Mouse (Mus musculus) hindlimb bud, embryonic 11.5 days (tissue): ENCODE results near the gene Btd.

Source experiments
- DNase-seq: peaks from one replicate; pipeline ENCODE4 v3.0.0-alpha.2; 2012; ENCODE audit warnings: low read depth, low spot score; ENCODE audit errors: extremely low spot score

Btd gene

DNA sequence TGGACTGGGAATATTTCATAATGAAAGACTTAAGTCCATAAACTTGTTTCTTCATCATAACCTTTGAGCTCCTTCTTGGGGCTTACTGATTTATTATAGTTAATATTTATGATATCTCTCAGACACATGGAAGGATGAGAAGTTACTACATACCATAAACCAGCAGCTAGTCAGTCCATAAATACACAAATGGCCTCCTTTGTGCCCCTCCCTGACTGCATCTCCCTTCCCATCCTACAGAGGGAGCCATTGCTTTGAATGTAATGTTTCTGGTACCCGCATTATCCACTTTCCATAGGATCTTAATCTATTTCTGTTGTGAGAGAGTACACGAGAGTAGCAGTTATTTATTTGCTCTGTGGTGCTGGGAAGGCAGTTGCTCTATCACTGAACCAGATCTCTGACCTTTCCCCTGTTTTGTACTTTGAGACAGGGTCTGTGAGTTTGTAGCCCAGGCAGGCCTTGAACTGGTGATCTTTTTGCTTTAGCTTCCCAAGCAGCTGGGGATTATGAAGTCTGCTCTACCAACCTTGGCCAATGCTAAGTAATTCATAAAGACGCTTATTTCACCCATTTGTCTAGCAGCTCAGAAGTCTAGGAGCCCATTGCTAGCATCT, 4.2 kb downstream of the Btd start:
- no peak for DNase-seq

DNA sequence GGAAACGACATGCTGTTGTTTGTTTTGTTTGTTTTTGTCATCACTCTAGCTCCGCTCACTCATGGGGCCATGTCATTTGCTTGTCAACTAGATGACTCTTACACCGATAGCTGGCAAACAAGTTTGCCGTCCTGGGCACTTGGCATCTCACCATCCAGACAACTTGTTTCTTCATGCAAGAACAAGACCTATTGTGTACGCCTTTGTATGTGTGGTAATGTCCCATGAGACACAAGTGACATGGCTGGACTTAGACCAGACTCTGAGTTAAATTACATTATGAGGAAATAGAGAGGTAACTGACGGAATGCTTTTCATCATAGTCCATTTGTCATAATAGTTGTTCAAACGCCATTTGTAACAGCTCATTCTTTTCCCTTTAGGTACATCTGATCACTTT, 5.1 kb downstream of the Btd start:
- DNase-seq = no peak

DNA sequence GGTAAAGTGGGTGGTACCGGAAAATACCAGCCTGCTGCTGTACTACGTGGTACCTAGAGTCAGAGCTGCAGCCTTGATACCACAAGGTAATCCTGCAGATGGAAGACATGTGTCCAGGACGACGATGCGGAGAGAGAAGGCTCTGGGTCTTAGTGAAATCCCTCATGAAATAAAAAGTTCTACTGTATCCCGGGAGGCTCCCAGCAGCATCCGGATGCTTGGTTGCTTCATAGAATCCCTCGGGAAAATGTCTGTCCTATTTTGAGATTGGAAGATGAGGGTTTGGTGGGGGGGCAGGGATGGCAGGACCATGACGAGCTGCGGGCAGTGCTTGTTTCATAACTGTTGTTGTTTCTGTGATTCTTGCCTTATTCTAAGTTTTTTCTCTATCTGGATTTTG, 7.2 kb downstream of the Btd start:
- no peak for DNase-seq

DNA sequence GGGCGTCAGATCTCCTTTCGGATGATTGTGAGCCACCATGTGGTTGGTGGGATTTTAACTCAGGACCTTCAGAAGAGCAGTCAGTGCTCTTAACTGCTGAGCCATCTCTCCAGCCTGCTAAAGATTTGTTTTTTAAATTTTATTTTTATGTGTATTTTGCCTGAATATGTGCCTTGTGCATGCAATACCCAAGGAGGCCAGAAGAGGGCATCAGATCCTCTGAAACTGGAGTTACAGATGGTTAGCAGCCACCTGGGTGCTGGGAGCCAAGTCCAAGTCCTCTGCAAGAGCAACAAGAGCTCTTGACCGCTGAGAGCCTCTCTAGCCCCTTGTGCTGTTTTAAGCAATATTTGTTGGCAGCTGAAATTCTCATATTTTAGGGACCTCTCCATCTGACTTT, 9.5 kb downstream of the Btd start:
- no peak for DNase-seq

DNA sequence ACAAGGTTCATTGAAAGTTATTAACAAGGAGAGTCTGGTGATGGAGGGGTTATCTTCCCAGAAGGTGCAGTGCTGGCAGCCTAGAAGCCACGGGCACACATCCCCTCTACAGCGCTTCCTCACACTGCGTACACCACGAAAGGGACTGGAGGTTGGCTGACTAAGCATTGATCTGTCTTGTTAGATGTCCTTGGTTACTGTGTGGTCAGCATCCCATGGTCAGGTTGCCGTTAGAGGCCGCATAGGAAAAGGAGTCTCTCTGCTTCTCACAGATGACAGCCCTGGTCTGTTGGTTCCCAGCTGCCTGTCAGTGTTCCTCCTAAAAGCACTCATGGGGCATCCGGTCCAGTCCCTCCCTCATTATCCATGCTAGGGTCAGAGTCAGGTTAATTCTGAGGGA, 10.4 kb downstream of the Btd start:
- DNase-seq = no peak

DNA sequence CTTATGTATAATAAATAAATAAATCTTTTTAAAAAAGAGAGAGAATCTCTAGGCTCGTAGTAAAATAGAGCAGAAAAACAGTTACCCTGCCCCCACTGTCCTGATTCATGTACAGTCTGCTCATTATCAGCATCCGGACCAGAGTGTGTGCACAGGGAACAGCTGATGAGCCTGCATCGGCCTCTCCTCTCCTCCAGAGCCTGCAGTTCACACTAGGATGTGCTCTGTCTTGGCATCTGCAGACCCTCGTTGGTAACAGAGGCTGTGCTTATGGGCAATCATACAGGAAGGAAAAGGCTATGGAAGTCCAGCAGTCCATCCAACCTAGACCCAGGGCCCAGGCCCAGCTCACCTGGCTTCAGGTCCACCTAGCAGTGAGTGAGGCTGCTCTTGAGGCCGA, 11.3 kb downstream of the Btd start:
- no peak for DNase-seq

DNA sequence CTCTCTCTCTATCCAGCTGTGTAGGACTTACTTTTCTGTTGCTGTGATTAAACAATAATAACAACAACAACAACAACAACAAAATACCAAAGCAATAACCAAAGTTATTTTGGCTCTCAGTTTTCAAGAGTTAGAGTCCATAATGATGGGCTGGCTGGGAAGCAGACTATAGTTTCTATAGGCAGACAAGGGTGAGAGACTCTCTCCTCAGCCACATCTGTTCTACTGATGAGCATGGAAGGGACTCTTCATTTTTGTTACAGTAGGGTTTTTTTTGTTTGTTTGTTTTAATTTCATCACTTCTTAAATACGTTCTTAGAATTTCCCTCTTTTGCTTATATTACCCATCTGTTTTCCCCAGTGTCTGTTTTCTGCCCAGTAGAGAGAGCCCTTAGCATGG, 11.8 kb downstream of the Btd start:
- DNase-seq = no peak

DNA sequence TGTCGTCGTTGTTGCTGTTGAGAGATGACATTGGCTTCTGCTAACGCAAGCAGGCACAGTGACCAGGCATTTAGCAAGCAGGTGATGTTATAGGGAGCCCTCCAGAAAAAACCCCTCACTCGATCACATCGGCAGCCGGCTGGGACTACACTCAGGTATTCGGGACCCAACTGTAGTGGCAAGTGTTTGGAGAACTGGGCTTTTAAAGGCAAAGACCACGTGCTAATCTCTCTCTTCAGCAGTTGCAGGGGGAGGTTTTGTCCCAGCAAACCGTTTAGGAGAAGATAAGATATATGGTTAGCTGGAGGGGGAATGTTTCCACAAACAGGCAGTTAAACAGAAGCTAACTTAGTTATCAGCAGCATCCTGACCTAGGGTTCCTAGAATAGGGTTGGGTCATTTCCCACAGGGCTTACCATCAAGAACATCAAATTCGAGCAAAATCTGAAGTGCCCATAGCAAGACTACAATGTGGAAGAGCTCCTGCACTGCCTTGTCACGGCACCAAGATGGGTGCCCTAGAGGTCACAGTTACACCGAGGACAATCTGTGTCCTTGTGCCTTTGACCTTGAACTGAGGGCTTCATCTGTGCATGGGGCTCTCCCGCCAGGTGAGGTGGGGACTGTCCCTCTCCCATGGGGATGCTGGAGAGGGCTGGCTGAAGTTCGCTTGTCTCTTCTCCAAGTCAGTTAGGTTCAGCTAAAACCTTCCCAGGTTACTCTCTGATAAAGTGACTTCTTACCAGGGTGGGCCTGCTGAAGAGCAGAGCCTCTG, 12.5 kb downstream of the Btd start:
- no peak for DNase-seq

DNA sequence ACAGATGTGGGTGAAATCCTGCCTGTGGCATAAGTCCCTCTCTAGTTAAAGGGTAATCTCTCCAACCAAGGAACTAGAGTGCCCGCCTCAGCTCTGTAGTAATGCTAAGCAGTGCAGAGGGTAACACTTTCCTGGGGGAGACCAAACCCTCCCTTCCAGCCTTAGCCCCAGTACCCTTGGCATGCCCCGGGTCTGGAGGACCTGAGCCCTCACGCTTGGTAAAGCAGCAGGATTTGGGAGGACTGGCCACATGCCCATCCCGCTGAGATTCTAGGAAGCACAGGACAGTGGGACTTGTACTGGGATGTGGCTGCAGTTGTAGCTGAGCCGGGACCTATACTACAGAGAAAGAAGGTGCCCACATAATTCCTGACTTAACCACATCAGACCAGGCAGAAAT, 14.0 kb downstream of the Btd start:
- DNase-seq = no peak

DNA sequence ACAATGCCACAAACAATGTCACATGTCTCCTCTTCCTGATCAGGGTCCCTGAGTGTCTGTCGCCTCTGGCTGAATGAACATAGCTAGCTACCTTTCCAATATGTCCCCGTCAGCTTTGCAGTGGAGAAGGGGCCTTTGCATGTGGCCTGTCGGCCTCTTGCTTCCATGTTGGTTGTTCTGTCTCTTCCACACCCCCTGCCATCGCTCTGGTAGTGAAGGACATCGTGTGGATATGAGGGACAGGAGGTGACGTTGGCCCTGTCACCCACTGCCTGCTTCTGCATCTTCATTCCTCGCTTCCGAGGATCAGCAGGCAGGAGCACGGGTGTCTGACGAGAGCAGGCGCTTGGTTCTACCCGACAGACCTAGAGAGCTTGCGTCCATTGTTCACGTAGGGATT, 14.6 kb downstream of the Btd start:
- no peak for DNase-seq

DNA sequence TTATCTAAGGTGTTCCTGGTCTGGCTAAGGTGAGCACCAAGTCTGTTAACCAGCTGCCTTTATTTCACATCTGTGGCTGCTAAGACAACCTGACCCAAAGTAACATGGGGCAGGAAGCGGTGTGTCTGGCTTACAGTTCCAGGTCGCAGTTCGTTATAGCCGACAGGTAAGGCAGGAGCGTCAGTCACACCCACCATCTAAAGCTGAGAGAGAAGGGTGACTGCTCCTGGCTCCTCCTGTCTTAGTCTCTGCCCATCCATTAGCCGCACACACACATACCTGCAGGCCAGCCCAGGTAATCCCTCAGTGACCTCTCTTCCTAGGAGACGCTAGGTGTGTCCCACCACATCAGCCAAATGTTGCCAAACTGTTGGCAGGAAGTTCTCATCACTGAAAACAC, 15.6 kb downstream of the Btd start:
- no peak for DNase-seq

DNA sequence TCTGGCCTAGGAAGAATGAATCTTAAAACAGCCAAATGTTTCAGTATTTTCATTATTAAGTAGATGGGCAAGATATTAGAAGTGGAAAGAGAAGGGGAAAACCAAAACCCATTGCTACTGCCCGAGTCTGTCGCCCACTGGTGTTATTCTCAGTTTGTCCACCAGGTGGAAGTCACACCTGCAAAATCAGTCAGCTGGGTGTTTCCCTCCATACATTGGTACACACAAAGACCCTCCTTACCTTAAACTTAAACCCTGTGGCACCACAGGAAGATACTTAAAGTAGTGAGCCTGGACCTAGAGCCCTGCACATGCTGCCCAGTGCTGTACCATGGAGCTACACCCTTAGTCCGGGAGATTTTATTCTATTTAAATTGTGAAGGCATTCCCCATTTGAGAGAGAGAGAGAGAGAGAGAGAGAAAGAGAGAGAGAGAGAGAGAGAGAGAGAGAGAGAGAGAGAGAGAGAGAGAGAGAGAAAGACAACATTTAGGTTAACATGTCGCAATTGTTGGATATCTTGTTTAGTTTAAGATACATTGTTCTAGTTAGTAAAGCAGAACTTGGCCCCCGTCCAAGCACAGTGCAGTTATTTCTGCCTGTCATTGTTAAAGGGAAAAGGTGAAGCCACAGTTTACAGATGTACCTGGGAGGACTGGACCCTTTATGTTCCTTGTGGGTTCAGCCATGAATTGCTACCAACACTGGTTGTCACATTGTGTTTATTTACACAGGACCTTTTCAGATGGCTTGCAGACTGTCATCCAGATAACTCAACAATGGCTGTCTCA, 16.2 kb downstream of the Btd start:
- peak; percentile 67 for DNase-seq

DNA sequence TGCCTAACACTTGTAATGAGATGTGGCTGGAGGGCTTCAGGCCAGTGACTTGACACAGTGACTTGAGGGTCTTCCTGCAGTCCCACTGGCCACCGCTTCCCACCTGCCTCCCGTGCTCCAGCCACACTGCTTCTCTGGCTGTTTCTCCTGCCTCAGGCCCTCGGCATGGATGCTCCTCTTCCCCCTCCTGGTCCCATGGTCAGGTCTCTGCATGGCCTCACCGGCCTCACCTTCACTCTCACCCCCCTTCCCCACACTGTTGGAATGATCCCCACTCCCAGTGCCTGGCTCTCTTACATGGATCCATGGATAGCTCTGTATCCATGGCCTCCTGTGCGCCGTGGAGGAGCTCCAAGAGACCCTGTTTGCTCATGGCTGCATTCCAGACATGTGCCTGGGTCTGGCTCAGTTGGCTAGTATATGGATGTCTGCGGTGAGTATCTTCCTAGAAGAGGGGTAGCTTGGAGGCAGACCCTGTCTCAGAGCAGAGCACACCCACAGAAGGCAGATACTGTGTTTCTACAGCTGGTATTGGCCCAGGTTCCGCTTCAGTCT, 17.4 kb downstream of the Btd start:
- DNase-seq = no peak

DNA sequence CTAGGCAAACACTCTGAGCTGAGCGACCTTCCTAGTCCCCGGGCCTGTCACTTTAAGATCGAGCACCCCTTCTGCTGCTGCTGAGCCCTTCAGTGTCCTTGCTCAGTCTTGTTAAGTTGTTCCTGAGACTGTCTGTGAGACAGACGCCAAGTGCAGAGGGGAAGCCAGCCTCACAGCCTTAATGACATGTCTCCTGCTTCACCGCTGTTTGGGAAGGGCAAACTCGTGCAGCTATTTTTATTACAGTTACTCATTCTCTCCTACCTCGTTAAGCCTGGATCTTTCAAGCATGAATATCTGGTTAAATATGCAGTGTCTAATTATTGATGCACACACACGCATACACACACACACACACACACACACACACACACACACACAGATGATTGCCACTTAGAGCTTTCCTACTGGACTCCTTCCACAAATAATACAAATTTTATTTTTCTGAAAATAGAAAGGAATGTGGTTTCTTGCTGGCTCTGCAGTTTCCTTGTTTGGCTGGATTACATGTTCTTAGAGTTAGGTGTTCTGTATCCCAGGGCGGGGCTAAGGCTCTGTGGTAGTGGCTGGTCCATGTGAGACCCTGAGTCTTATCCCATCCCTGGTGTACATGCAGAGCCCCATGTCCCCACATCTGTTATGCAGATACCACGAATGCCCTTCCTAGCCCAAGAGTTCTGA, 18.8 kb downstream of the Btd start:
- no peak for DNase-seq

DNA sequence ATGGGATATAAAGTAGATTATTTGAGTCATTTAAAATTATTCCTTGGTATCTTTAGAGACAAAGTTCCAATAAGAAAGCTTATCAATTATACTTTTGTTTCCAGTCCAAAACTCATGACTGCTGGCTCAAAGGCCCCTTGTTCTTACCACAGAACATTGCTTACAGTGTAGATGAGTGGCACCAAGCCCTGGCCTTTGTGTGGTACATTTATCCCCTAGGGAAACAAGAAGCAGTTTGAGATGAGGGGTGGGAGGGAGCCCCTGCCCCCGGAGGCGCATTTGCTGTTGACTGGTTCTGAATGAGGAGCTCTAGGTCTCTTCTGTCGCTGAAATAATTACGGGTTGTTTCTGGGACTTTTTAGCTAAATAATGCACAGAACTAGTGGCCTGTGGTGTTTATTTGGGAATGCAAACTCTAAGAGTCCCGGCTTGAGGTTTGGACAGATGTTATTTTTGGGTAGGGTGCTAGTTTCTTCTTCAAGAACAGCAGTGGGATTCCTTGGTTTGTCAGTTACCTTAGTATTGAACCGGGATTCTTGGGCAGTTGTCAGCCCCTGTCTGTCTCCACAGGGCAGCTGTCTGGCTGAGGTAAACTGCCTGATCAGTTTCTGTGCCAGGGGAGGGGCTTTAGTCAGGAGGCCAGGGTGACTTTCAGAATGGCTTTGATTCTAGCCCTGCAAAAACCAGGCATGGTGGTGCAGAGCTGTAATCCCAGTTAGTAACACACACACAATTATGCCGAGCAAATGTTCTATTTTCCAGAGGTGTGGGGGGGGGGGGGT, 19.7 kb downstream of the Btd start:
- DNase-seq = no peak

DNA sequence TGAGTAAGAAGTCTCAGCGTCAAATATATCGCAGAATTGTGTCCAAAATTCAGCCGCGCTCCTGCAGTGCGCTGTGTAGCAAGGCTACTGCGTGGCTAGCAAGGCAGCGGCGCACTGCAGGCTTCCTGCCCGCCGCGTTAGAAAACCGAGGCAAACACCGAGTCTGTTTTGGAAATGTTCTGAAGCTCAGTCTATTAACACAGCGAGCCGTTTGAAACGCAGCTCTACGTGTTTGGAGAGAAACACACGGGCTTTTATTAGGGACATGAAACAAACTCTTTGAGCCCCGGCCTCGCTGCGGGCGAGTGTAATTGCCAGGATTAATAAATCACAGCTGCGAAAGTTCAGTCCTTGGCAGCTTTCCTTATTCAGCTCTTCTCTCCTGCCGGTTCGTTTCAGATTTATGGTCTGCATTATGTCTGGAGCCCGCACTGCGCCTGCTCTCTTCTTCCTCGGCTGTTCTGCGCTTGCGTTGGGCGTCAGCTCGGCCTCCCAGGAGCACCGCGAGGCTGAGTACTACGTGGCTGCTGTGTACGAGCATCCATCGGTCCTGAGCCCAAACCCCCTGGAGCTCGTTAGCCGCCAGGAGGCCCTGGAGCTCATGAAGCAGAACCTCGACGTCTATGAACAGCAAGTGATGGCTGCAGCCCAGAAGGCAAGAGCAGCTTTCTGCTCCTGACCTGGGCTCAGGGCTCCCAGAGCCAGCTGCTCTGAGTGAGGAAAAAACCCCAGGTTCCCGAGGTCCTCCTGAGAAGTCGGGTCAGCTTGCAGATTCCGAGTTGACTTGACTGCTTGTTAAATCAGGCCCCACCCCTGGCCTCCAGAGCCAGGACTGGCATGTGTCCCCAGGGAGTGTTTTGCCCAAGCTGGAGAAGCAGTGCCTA, 21.1 kb downstream of the Btd start:
- DNase-seq = peak; percentile 90

DNA sequence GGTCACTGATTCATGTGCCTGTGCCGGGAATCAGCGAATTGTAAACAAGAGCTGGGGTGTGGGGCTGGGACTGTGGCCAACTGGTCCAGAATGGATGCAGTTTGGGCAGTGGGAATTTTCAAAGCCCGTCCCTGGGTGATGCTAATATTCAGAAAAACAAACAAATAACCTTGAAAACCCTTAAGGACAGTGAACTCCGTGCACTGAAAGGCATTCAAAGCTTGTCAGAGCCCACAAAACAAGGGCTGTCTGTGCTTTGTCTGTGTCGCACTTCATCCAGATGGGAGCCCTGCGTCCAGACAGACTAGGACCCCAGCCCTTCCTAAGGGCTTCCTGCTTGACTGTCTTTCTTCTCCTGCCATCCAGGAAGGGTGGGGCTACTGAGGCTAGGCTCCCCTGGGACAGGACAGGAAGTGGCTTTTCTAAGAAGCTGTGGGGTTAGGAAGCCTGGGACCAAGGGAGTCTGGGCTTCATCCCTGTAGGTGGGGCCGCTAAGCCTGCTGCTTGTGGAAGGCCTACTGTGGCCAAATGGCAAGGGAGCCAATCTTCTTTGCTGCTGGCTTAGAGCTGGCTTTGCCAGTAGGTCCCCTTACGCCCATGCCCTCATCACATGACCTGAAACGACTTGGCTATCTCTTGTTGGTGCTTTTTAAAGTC, 21.9 kb downstream of the Btd start:
- no peak for DNase-seq

DNA sequence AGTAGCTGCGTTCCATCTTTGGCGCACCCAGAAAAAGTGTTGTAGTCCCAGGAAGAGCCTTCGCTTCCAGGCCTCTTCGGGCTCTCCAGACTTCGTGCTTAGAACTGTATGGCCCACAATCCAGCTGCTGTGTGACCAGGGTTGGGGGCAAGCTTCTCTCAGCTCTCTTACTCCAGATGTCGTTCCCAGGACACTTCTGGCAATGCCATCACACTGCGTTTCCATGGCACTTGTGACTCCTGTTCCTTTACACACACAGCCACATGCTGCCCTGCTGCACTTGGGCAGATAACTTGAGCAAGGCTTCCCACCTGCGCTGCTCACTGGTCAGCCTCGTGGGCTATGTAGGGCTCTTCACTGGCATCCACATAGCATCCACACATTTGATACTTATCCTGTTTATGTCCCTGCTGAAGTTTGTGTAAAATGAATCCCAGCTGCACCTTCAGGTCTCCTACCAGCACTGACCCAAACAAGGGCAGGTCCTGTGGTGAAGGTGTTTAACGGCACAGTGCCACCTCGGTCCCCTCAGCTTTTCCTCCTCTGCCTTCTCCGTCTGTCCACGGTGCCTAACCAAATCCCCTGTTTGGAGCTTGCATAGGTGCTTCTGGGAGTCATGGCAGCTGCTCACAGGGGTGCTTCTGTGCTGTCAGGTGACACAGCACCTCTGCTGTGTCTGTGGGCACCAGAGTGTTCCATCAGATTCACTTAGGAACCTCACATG, 22.7 kb downstream of the Btd start:
- no peak for DNase-seq
